Mouse (Mus musculus) mature B cell (primary cell): Measurements from ENCODE around the gene Ppp1r16b.
"Not testable (repeated sequence)": the region's sequence is repeated elsewhere in the genome, so short reads cannot be mapped to it uniquely, and the experiment has no call there.

Source experiments
- in situ Hi-C: fragments of 300-500 bp; cut with MboI; formaldehyde crosslinking; loops from 2 replicates; pipeline ENCODE4 v1.14.3; 2019

Ppp1r16b gene

GRCm38 (mm10) chr2:158722135-158722534 lies 56.9 kb downstream of the Ppp1r16b start:
- in situ Hi-C loops: no loop called here

DNA sequence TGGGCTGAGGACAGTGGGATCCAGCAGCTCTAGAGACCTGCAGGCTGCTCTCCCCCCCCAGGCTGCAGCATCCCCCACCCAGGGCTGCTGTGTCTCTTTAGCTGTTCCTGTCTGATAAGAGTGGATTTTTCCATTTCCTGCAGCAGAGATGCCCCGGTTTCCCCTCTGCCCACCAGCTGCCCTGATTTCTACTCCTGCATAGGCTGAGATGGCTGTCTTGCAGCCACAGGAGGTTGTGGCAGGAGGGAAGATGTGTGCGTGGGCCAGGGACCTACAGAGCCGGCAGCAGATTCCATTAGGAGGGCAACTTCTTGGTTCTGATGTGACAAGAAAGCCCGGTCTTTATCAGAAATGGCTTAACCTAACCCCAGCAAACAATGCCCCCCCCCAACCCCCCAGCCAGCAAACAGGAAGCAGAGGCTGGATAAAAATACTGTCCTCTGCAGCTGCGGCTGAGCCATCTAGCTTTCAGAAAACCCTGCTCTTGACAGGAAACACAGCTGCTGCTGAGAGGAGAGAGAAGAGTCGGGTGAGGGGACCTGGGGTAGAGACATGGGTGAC lies 57.9 kb downstream of the Ppp1r16b start:
- in situ Hi-C loops: no loop called here

GRCm38 (mm10) chr2:158723806-158724205 lies 58.6 kb downstream of the Ppp1r16b start:
- in situ Hi-C loops: no loop called here

GRCm38 (mm10) chr2:158726252-158726651 lies 61.1 kb downstream of the Ppp1r16b start:
- in situ Hi-C loops: no loop called here

DNA sequence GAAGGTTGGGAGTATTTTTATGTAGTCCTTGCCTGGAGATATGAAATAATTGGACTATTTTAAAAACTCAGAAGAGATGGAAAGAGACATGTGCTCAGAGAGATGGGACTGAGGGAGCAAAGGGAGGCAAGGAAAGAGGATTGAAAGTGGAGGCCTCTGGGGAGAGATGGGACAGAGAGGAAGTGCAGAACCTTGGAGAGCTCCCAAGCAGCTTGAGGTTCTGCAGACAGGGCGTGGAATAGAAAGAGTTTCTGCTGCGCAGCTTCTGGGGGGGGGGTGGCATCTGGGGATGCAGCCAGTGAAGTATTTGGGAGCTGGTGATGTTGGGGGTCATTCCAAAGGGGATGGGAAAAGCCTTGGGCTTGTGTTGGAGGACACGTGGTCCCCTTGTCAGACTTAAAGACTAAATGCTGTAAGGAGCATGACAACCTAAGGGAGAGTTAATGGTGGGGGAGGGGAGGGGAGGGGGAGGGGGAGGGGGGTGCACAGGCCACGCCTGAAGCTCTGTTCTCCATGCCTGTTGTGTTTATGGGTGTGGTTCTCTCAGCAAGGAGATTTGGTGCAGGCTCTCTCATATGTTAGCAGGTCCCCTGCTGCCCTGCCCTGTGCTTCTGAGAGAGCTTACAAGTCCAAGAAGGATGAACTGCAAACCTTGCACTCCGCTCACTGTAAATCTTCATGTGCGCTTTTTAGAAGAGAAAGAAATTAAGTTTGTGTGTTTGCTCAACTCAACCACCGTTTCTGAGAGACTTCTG lies 63.0 kb downstream of the Ppp1r16b start:
- in situ Hi-C loops: no loop called here

DNA sequence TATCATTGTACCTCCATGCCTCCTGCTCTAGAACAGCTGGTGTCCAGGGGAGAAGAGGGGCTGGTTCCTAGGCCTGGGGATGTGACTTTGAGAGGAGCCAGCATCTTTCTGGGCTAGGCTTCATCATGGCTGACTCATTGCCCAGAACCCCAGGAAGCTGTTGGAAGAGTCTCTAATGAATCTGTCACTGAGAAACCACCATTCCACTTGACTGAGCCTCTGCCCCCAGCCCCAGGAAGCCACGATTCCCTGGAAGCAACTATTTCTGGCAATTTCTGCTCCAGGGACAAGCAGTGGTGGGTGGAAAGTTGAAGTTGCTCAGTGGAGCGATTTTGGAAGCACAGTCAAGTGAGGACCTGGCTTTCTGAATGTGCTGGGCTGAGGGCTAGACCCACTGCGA lies 65.7 kb downstream of the Ppp1r16b start:
- in situ Hi-C loops: loop anchor here (5.0 kb wide), 1 partner anchor 64 kb away; the partner anchor contains the start of gene Ppp1r16b

- in situ Hi-C loops: loop anchor here (5.0 kb wide), 1 partner anchor 65 kb away; the partner anchor contains the start of gene Ppp1r16b
These were observed 67.3 kb downstream of the Ppp1r16b start for GRCm38 (mm10) chr2:158732521-158732920.

GRCm38 (mm10) chr2:158733136-158733535 lies 67.9 kb downstream of the Ppp1r16b start:
- in situ Hi-C loops: loop anchor here (5.0 kb wide), 1 partner anchor 66 kb away; the partner anchor contains the start of gene Ppp1r16b

- in situ Hi-C loops: loop anchor here (5.0 kb wide), 1 partner anchor 67 kb away; the partner anchor contains the start of gene Ppp1r16b
These were observed 68.7 kb downstream of the Ppp1r16b start for GRCm38 (mm10) chr2:158733914-158734313.

DNA sequence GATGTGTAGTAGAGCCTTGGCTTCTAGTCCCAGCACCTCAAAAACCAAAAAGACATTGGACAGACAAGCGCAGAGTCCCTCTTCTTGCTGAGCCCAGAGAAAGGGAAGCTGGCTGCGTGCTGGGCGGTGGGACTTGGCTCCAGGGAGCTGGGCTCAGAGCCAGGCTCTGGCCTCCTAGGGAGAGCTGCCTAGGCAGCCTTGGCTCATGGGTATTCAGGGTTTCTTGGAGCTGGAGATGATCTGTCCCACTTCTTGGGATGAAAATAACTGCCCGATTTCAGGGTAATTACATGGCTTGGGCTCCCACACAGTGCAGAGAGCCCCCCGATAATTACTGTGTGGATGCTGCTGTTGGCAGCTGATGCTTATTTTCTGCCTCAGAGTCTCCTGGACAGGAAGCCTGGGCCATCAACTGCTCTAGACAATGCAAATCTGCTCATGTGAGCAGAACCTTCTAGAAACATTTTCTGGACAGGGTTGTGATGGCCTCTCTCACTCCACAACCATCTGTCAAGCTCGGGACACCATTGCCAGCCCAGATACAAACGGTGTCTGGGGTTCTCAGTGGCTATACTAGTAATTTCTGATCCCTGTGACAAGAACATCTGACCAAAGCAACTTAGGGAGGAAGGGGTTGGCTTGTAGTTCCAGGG lies 69.4 kb downstream of the Ppp1r16b start:
- in situ Hi-C loops: loop anchor here (5.0 kb wide), 1 partner anchor 67 kb away; the partner anchor contains the start of gene Ppp1r16b

DNA sequence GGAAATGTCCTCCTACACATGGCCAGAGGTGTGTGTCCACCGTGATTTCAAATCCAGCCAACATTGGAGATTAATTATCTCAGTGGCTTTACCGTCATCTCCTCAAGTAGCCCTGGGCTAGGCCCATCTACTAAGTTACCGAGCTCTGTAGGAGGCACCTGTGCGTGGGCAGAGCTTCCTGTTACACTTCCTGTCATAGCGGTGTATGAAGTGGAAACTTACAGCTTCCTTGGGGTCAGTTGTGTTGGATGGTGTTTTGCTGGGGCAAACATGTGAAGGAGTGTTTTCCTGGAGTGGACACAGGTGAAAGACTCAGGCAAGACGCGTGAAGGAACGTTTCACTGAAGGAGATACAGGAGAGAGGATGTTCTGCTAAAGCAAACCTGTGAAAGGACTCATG lies 70.1 kb downstream of the Ppp1r16b start:
- in situ Hi-C loops: no loop called here

DNA sequence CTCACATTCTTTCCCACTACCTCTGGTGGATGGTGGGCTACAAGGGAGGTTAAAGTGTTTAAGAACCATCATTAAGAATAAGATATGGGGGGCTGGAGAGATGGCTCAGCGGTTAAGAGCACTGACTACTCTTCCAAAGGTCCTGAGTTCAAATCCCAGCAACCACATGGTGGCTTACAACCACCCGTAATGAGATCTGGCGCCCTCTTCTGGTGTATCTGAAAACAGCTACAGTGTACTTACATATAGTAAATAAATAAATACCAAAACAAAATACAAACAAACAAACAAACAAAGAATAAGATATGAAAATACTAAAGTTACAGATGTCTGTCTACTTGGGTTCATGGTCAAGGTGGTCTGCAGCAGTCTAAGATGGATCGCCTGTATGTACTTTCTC lies 71.0 kb downstream of the Ppp1r16b start:
- in situ Hi-C loops: not testable (repeated sequence)

DNA sequence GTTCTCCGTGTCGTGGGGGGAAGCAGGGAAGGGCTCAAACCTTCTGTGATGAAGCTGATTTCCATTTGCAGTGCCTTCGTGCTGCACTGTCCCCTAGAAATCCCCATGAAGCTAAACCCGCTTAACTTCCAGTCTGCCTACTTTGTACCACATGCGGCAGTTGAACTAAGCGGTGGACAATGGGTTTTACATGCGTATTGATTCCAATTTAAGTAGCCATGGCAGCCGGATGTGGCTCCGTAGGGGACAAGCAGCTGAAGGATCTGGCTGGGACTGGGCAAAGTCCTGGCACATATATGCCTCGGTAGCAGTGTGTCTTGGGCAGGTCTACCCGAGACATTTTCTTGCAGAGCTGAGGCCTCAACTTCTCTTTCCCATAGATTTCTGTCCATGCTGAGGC lies 73.4 kb downstream of the Ppp1r16b start:
- in situ Hi-C loops: no loop called here

DNA sequence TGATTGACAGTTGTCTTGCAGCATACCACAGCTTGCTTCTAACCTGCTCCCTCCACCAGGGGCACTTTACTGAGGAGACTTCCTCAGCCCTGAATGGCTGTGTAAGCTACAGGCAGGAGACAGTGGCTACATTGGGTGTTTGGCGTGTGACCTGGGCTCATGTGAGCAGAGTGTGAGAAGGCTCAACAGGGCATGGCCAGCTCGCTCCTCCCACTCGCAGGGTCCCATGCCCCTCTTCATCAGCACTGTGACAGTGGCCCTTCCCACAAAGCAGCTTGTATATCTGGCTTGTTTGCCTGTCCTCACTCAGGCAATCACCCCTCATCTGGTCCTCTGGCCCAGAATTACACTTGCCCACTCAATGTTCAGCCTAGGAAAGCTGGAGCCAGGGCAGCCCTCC lies 73.9 kb downstream of the Ppp1r16b start:
- in situ Hi-C loops: no loop called here

DNA sequence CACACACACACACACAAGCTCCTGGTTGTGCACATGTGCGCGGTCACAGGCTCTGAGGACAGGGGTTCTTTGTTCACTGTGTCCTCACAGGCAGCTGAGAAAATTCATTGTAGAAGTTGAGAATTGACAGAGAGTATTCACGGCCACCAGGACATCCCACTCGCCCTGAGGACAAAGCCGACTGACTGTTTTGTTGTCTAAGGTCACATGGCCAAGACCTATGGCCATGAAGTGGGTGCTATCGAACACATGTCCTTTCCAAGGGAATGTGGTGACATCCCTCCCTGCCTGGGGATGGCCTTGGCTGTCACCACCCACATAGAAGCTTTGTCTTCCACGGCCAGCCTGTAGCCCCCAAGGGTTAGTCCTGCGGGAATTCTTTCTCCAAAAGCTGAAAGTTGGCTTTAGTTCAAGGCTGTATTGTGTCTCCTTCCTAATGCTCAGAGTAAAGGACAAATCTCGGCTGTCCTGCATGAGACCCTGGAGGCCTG lies 75.9 kb downstream of the Ppp1r16b start:
- in situ Hi-C loops: no loop called here

- in situ Hi-C loops: no loop called here
These were observed 77.2 kb downstream of the Ppp1r16b start for GRCm38 (mm10) chr2:158742431-158742830.

- in situ Hi-C loops: no loop called here
These were observed 78.4 kb downstream of the Ppp1r16b start for GRCm38 (mm10) chr2:158743518-158744141.

- in situ Hi-C loops: no loop called here
These were observed 79.9 kb downstream of the Ppp1r16b start for GRCm38 (mm10) chr2:158745049-158745482.

- in situ Hi-C loops: no loop called here
These were observed 81.0 kb downstream of the Ppp1r16b start for GRCm38 (mm10) chr2:158746164-158746563.

GRCm38 (mm10) chr2:158749366-158749765 lies 84.2 kb downstream of the Ppp1r16b start:
- in situ Hi-C loops: no loop called here

DNA sequence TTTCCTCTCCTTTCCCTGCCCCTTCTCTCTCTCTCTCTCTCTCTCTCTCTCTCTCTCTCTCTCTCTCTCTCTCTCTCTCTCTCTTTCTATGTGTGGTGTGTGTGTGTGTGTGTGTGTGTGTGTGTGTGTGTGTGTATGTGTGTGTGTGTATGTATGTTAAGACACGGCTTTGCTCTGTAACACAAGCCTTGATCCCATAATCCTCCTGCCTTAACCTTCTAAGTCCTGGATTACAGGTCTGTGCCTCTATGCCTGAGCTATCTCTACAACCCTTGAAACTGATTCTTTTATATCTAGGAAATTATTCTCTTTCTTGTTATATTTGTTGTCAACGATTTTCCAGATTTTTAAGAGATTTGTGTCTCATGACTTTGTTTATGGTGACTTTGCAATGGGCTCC lies 95.0 kb downstream of the Ppp1r16b start:
- in situ Hi-C loops: no loop called here

DNA sequence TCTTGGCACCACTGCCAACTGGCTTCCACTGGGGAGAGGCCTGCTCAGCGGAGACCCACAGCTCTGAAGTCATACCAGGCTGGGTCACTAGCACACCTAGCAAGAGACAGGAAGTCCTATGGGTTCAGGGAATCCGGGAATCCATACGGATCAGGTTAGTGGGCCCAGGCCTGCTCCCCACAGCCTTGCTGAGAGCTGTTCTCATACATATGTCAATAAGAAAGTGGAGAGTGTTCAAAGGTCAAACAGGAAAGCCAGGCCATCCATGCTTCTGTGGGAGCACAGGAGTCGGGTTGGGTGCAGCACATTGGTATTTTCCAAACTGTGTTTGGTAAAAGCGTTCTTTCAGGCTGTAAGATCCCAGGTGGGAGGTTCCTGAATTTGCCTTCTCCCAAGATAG lies 97.1 kb downstream of the Ppp1r16b start:
- in situ Hi-C loops: no loop called here
